In the genomic region with DNA sequence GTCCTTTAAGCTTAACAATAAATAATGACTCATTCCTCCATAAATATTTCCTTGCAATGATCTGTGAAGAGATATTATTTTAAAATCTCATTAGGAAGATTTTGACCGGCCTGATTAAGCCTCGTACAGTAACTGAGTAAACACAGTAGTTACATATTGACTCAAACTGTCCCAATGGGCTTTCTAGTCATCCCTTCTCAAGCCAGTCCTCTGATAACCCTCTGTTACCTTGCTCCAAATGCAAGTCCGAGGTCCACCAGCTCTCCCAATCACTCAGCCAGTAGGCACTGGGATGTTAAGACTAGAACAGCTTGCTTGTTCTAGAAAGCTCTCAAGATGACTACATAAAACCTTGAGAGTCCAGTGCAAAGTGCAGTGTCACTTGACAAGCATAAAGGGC, we compare ENCODE assay signal across 28 mouse cellular contexts.
"Had no signal": no experiment of that assay in that cellular context is flagged by ENCODE, and none has a peak within 500 bp of the region (broad histone marks: within the 10 kb centered on the region; RNA-seq: fewer than 3 reads in every experiment).

No protein-coding gene starts in this region.

- H3K9ac ChIP-seq: heart, embryonic 13.5 days; heart, embryonic 15.5 days; hindbrain, embryonic 12.5 days; hindbrain, embryonic 14.5 days; intestine, embryonic 15.5 days; kidney, embryonic 15.5 days; limb, embryonic 13.5 days; limb, embryonic 15.5 days; liver, embryonic 14.5 days had no signal

- H3K27me3 ChIP-seq: heart, embryonic 13.5 days; heart, embryonic 15.5 days; hindbrain, embryonic 12.5 days; intestine, embryonic 15.5 days; kidney, embryonic 15.5 days; limb, embryonic 13.5 days; limb, embryonic 15.5 days had no signal

- DNase-seq: gastrocnemius, adult 2 months; gastrocnemius, postnatal 10 days; gastrocnemius, postnatal 25 days; heart, adult 2 months; heart, postnatal 4 days; kidney, adult 11 months; kidney, adult 2 months; kidney, adult 9 months; kidney, postnatal 14 days; kidney, postnatal 36 days; layer of hippocampus, adult 9-11 months; layer of hippocampus, postnatal 36 days; left cerebral cortex, postnatal 4 days had no signal

- H3K27ac ChIP-seq: gastrocnemius, adult 2 months; heart, adult 2 months; heart, embryonic 13.5 days; heart, embryonic 15.5 days; hindbrain, embryonic 10.5 days; hindbrain, embryonic 12.5 days; hindbrain, embryonic 14.5 days; intestine, embryonic 15.5 days; kidney, embryonic 15.5 days; kidney, postnatal 0 days; limb, embryonic 13.5 days; limb, embryonic 15.5 days; liver, embryonic 14.5 days had no signal

- H3K9me3 ChIP-seq: heart, embryonic 13.5 days; heart, embryonic 15.5 days; hindbrain, embryonic 10.5 days; hindbrain, embryonic 12.5 days; intestine, embryonic 15.5 days; kidney, embryonic 15.5 days; limb, embryonic 13.5 days; limb, embryonic 15.5 days had no signal

- H3K4me2 ChIP-seq: heart, embryonic 11.5 days; heart, embryonic 13.5 days; heart, embryonic 15.5 days; hindbrain, embryonic 12.5 days; hindbrain, embryonic 14.5 days; intestine, embryonic 15.5 days; kidney, embryonic 15.5 days; limb, embryonic 13.5 days; limb, embryonic 15.5 days; liver, embryonic 11.5 days had no signal

- H3K4me3 ChIP-seq: gastrocnemius, adult 2 months; heart, adult 2 months; heart, embryonic 13.5 days; heart, embryonic 15.5 days; hindbrain, embryonic 10.5 days; hindbrain, embryonic 12.5 days; intestine, embryonic 15.5 days; kidney, embryonic 15.5 days; limb, embryonic 13.5 days; limb, embryonic 15.5 days had no signal

- H3K4me1 ChIP-seq: heart, embryonic 13.5 days; heart, embryonic 15.5 days; hindbrain, embryonic 10.5 days; hindbrain, embryonic 12.5 days; intestine, embryonic 15.5 days; kidney, embryonic 15.5 days; limb, embryonic 13.5 days; limb, embryonic 15.5 days had no signal

- H3K36me3 ChIP-seq: heart, embryonic 13.5 days; heart, embryonic 15.5 days; hindbrain, embryonic 10.5 days; hindbrain, embryonic 12.5 days; intestine, embryonic 15.5 days; kidney, embryonic 15.5 days; limb, embryonic 13.5 days; limb, embryonic 15.5 days had no signal

- ATAC-seq: hindbrain, embryonic 16.5 days; inflammation-experienced regulatory T-cells, adult 6 months; intestine, embryonic 15.5 days had no signal
